ENCODE assay signal across 8 mouse cellular contexts in the genomic region with DNA sequence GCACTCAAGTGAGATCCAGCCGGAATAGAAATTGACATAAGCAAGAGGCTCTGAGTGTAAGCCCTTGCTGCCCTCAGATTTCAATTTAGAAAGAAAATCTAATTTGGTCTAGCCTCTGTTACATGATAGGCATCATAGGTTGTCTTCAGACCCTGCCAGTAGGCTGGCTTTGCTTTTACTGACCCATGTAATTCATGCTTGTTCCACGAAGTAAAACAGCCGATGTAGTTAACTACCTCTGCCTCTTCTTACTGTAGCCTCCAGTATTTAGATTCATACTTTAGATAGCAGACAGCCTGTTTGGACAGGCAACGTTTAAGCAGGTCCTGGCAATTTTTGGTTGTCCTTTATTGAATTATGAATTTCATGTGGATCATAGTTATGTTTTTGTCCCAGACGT. TPM values are rescaled to one million over a fixed set of nuclear protein-coding genes. Genes with fewer than 3 reads are reported as not detected.
A peak's percentile ranks its signal among the peaks of the same experiment; 100 is the strongest.
DNase-seq lines count a peak whose midpoint lies in the region; ATAC-seq and TF ChIP-seq lines count a peak whose summit lies in the region.

No protein-coding gene starts in this region.

- no peak for TF ChIP-seq EP300 in MEL (IDR thresholded peaks at IDR 0.05; ENCODE audit: low read depth in 1 of 2, low read length in 2 of 2)

- H3K9me3 ChIP-seq in heart, embryonic 13.5 days: 0 out of 2 replicates have a peak, but pooled peaks cover 6% of the 10 kb centered on the region
- H3K9me3 ChIP-seq in MEL (replicated peaks; ENCODE audit: insufficient read depth, low read length): no peaks in the 10 kb centered on the region
- H3K9me3 ChIP-seq in hindbrain, embryonic 11.5 days (ENCODE audit: control insufficient read depth, low read length): no peaks in the 10 kb centered on the region
- no peaks in the 10 kb centered on the region for H3K9me3 ChIP-seq in midbrain, embryonic 11.5 days (ENCODE audit: control insufficient read depth, low read length)

- TF ChIP-seq POLR2A in MEL (IDR thresholded peaks at IDR 0.05; ENCODE audit: control insufficient read depth in 1 of 2, insufficient read depth in 1 of 2, low read depth in 1 of 2, low read length in 2 of 2, poor library complexity in 1 of 2): no peak; a peak in 1 of 4 replicates

- peaks cover 55% of the 10 kb centered on the region for H3K4me1 ChIP-seq in heart, embryonic 13.5 days
- H3K4me1 ChIP-seq in MEL (ENCODE audit: control insufficient read depth in 1 of 2, insufficient read depth in 2 of 2, low read length in 2 of 2): peaks cover 13 to 27% of the 10 kb centered on the region in 2 experiments
- H3K4me1 ChIP-seq in hindbrain, embryonic 11.5 days (replicated peaks; ENCODE audit: control insufficient read depth, insufficient read depth, low read length): peaks cover 7% of the 10 kb centered on the region; the same call in 1 of the 2 replicates
- no peaks in the 10 kb centered on the region; the same call in 1 of the 2 replicates for H3K4me1 ChIP-seq in midbrain, embryonic 11.5 days (ENCODE audit: control insufficient read depth, insufficient read depth, low read length)

- TF ChIP-seq RAD21 in MEL (IDR thresholded peaks at IDR 0.05; ENCODE audit: low read depth, low read length): no peak

- H3K36me3 ChIP-seq in heart, embryonic 13.5 days: 0 out of 2 replicates have a peak, but pooled peaks cover 2% of the 10 kb centered on the region
- peaks cover 12 to 41% of the 10 kb centered on the region in 2 experiments for H3K36me3 ChIP-seq in MEL (ENCODE audit: control insufficient read depth in 1 of 2, insufficient read depth in 2 of 2, low read length in 2 of 2)
- no peaks in the 10 kb centered on the region for H3K36me3 ChIP-seq in hindbrain, embryonic 11.5 days (ENCODE audit: control insufficient read depth, insufficient read depth, low read length)
- no peaks in the 10 kb centered on the region for H3K36me3 ChIP-seq in midbrain, embryonic 11.5 days (ENCODE audit: control insufficient read depth, insufficient read depth, low read length)

- peak overlapping the region; percentile 80 for H3K4me3 ChIP-seq in heart, embryonic 13.5 days
- peak overlapping the region; percentile 72 to 75 for H3K4me3 ChIP-seq in MEL (ENCODE audit: control insufficient read depth in 1 of 2, insufficient read depth in 1 of 2, low read depth in 2 of 2, low read length in 2 of 2)
- peak overlapping the region; percentile 70 for H3K4me3 ChIP-seq in hindbrain, embryonic 11.5 days (ENCODE audit: low read depth, low read length)
- H3K4me3 ChIP-seq in midbrain, embryonic 11.5 days (ENCODE audit: low read depth, low read length): peak overlapping the region; percentile 75

- no peaks in the 10 kb centered on the region for H3K27me3 ChIP-seq in heart, embryonic 13.5 days (replicated peaks)
- no peaks in the 10 kb centered on the region for H3K27me3 ChIP-seq in MEL (ENCODE audit: control insufficient read depth in 1 of 2, insufficient read depth in 2 of 2, low read length in 2 of 2)
- H3K27me3 ChIP-seq in hindbrain, embryonic 11.5 days (ENCODE audit: control insufficient read depth, insufficient read depth, low read length): no peaks in the 10 kb centered on the region; the same call in 1 of the 2 replicates
- H3K27me3 ChIP-seq in midbrain, embryonic 11.5 days (ENCODE audit: control insufficient read depth, insufficient read depth, low read length): no peaks in the 10 kb centered on the region; the same call in 1 of the 2 replicates

- peak overlapping the region; percentile 86; the same call in 1 of the 2 replicates for H3K27ac ChIP-seq in heart, embryonic 13.5 days (replicated peaks)
- H3K27ac ChIP-seq in MEL (ENCODE audit: control insufficient read depth, low read depth, low read length): peak overlapping the region; percentile 96
- no peak overlapping the region for H3K27ac ChIP-seq in hindbrain, embryonic 11.5 days (ENCODE audit: low read depth, low read length)
- no peak overlapping the region for H3K27ac ChIP-seq in midbrain, embryonic 11.5 days (ENCODE audit: low read depth, low read length)

- H3K79me2 ChIP-seq in MEL (ENCODE audit: control insufficient read depth, insufficient read depth, low read length, poor library complexity): peaks cover 55% of the 10 kb centered on the region

- peak overlapping the region; percentile 94 for H3K9ac ChIP-seq in heart, embryonic 13.5 days
- peak overlapping the region; percentile 84 for H3K9ac ChIP-seq in MEL (ENCODE audit: control insufficient read depth, low read depth, low read length, poor library complexity, severe bottlenecking)
- H3K9ac ChIP-seq in hindbrain, embryonic 11.5 days (ENCODE audit: low read depth, low read length): no peak overlapping the region
- H3K9ac ChIP-seq in midbrain, embryonic 11.5 days (ENCODE audit: low read length): peak overlapping the region; percentile 94; the same call in 1 of the 2 replicates

- TF ChIP-seq CTCF in MEL (IDR thresholded peaks at IDR 0.05 in 2 of 3, conservative IDR thresholded peaks at IDR 0.05 in 1 of 3; ENCODE audit: control insufficient read depth in 1 of 3, insufficient read depth in 1 of 3, low read depth in 2 of 3, low read length in 3 of 3, poor library complexity in 1 of 3, severe bottlenecking in 1 of 3): no peak

- WGBS in heart, embryonic 13.5 days: 62% methylated on average over 5 of the region's 5 CpGs
- 69% methylated on average over 5 of the region's 5 CpGs for WGBS in hindbrain, embryonic 11.5 days
- WGBS in midbrain, embryonic 11.5 days: 77% methylated on average over 5 of the region's 5 CpGs

- ATAC-seq in heart, embryonic 13.5 days (ENCODE audit: extremely low read depth, insufficient number of reproducible peaks, low FRiP score, low TSS enrichment): no peak
- no peak for ATAC-seq in hindbrain, embryonic 11.5 days (ENCODE audit: low FRiP score)
- no peak for ATAC-seq in midbrain, embryonic 11.5 days (ENCODE audit: low FRiP score)

- H3K4me2 ChIP-seq in heart, embryonic 13.5 days: peak overlapping the region; percentile 80
- H3K4me2 ChIP-seq in hindbrain, embryonic 11.5 days (replicated peaks; ENCODE audit: low read depth, low read length): peak overlapping the region; percentile 68
- H3K4me2 ChIP-seq in midbrain, embryonic 11.5 days: peak overlapping the region; percentile 65

- DNase-seq in heart, adult 18-20 months: no peak
- peak; percentile 86 for DNase-seq in MEL (ENCODE audit: low read depth, low spot score)
- DNase-seq in hindbrain, embryonic 11.5 days (ENCODE audit: low spot score): no peak
- DNase-seq in midbrain, embryonic 11.5 days (ENCODE audit: low spot score, missing footprints): no peak
- DNase-seq in adrenal gland, adult (ENCODE audit: inconsistent age in 2 of 2, low spot score in 1 of 2): no peak
- DNase-seq in testis, postnatal 10 days (ENCODE audit: low spot score): no peak
- DNase-seq in frontal cortex, postnatal 36 days (ENCODE audit: low spot score in 2 of 2): no peak

TF ChIP-seq in MEL, 35 proteins besides CTCF, POLR2A, EP300 and RAD21:
- TF ChIP-seq E2F4 (IDR thresholded peaks at IDR 0.05; ENCODE audit: borderline replicate concordance, low read depth, low read length) (no peak), BHLHE40 (IDR thresholded peaks at IDR 0.05; ENCODE audit: borderline replicate concordance, low read depth, low read length) (no peak), CHD2 (IDR thresholded peaks at IDR 0.05; ENCODE audit: low read length) (no peak), USF2 (IDR thresholded peaks at IDR 0.05; ENCODE audit: borderline replicate concordance in 1 of 2, insufficient read depth in 1 of 2, low read depth in 1 of 2, low read length in 2 of 2) (no peak), MAZ (IDR thresholded peaks at IDR 0.05; ENCODE audit: low read depth, low read length) (no peak), HCFC1 (IDR thresholded peaks at IDR 0.05; ENCODE audit: low read depth, low read length) (no peak), UBTF (IDR thresholded peaks at IDR 0.05; ENCODE audit: borderline replicate concordance, insufficient read depth, low read depth, low read length) (0 out of 2 replicates have a peak, but pooled peaks have one; percentile 67), MEF2A (IDR thresholded peaks at IDR 0.05; ENCODE audit: extremely low read depth, insufficient replicate concordance, low read depth, low read length, poor library complexity, severe bottlenecking) (no peak), MYB (IDR thresholded peaks at IDR 0.05; ENCODE audit: low read depth, low read length) (no peak), MXI1 (IDR thresholded peaks at IDR 0.05; ENCODE audit: low read depth, low read length) (no peak), ZC3H11A (IDR thresholded peaks at IDR 0.05; ENCODE audit: low read depth, low read length) (no peak), ETS1 (IDR thresholded peaks at IDR 0.05; ENCODE audit: low read depth, low read length) (no peak), NELFE (IDR thresholded peaks at IDR 0.05; ENCODE audit: low read depth, low read length) (no peak), GATA1 (IDR thresholded peaks at IDR 0.05; ENCODE audit: low read depth, low read length) (peak; percentile 66)
TF ChIP-seq in MEL: peak in this region for 2.

RNA-seq across cellular contexts. Expression of a gene that starts 1.2 kb away (rescaled TPM):
- polyA plus RNA-seq in heart, embryonic 13.5 days (2015; fragmentation: Nextera tagmentation; extraction: Ambion mirVana): 28.8 and 31.0 TPM in 2 replicates
- 10 to 100 TPM; 15.9 to 18.3 TPM for total RNA-seq in heart, adult 18-20 months (2021)
- total RNA-seq in MEL (2012; rRNA removed): 66.6 and 69.4 TPM in 2 replicates
- polyA plus RNA-seq in MEL (2012; ENCODE audit: insufficient read depth in 1 of 2, insufficient read length in 2 of 2, low read depth in 1 of 2, low replicate concordance in 2 of 2, missing spikeins in 1 of 2): 10 to 100 TPM; 54.8 to 61.4 TPM
- 33.5 and 37.2 TPM in 2 replicates for polyA plus RNA-seq in hindbrain, embryonic 11.5 days (2014; fragmentation: Nextera tagmentation; extraction: Ambion mirVana)
- 30.3 and 30.8 TPM in 2 replicates for polyA plus RNA-seq in midbrain, embryonic 11.5 days (2014; fragmentation: Nextera tagmentation; extraction: Ambion mirVana)

Comparison
In these comparisons a context has a peak if more than half of its experiments do, and no peak if none do; other contexts are left out.
1. H3K27ac ChIP-seq: peak in heart, embryonic 13.5 days (single experiment) and MEL (single experiment); none in hindbrain, embryonic 11.5 days (single experiment) and midbrain, embryonic 11.5 days (single experiment).
2. Peak in every context shown above with its lines, with median percentiles within 50 percentile points of each other: H3K4me2 ChIP-seq and H3K4me3 ChIP-seq.